Mouse (Mus musculus): ENCODE measurements around the gene Zbtb7b.

DNA sequence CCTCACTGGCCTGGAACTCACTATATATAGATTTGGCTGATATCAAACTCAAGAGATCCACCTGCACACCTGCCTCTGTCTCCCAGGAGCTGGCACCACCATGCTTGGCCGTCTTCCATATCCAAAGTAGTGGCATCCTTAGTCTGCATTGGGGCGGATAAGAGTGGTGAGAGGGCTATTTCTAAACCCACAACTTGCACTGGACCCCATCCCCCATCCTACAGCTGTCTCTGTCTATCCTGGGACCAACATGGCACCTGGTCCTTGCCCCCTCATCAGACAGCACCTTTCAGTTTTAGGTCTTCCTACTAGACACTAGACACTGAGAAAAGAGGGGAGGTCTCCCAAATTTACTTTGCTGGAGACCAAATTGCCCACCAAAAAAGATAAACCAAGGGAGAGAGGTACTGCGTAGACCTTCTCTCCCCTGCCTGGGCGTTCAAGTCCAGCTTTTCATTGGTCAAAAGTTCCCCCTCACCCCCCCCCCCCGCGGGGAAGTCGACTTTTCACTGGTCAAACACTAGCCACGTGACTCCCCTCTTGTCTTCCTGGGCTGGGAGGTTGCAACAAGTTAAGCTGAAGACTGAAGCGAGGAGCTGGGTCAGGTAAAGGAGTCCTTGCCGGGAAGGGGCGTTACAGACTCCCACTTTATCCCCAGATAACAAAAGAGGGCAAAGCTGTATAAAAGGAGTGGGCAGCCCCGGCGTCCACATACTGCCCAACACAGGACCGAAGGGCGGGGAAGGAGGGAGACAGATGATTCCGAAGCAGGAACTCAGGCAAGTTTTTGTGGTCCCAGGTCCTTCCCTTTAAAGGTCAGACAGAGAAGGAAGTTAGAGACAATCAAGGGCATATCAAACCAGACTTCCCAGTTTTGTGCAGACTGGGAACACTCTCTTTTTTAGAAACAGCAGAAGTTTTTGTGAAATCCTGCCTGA, 41.9 kb upstream of the Zbtb7b start, which contains the start of gene Pbxip1:
- TF ChIP-seq CTCF (conservative IDR thresholded peaks at IDR 0.05; ENCODE audit: low read length) (no peak), NANOG (IDR thresholded peaks at IDR 0.05; ENCODE audit: borderline replicate concordance, low read length) (no peak), POU5F1 (IDR thresholded peaks at IDR 0.05; ENCODE audit: borderline replicate concordance, low read length) (no peak)

Data from E14TG2a.4 (cell line).